Mouse (Mus musculus) embryonic facial prominence, embryonic 12.5 days (tissue): Measurements from ENCODE around the gene Chst8. TPM values are rescaled to one million over a fixed set of nuclear protein-coding genes. Genes with fewer than 3 reads are reported as not detected.

Experiments
- ATAC-seq: fragments of 200-750 bp; cut with Nextera tagmentation; 2 replicates; pipeline ENCODE4 v1.8.0; 2017; ENCODE audit not compliant: insufficient number of reproducible peaks, insufficient read depth, low FRiP score, low TSS enrichment
- H3K27ac ChIP-seq: fragments of 300-500 bp; sonication (generic); 2 replicates; pipeline ENCODE4 v1.5.1; 2016; ENCODE audit warnings: mild to moderate bottlenecking
- H3K27me3 ChIP-seq: fragments of 300-500 bp; sonication (generic); 2 replicates; pipeline ENCODE4 v1.6.1; 2016; ENCODE audit warnings: mild to moderate bottlenecking, moderate library complexity
- H3K36me3 ChIP-seq: fragments of 300-500 bp; sonication (generic); 2 replicates; pipeline ENCODE4 v1.6.1; 2016; ENCODE audit warnings: mild to moderate bottlenecking
- H3K4me1 ChIP-seq: fragments of 300-500 bp; sonication (generic); 2 replicates; pipeline ENCODE4 v1.6.1; 2016
- H3K4me2 ChIP-seq: fragments of 300-500 bp; sonication (generic); replicated peaks from 2 replicates; pipeline ENCODE4 v1.6.1; 2016; ENCODE audit warnings: mild to moderate bottlenecking, moderate library complexity
- H3K4me3 ChIP-seq: fragments of 300-500 bp; sonication (generic); 2 replicates; pipeline ENCODE4 v1.5.1; 2016; ENCODE audit warnings: mild to moderate bottlenecking
- H3K9ac ChIP-seq: fragments of 300-500 bp; sonication (generic); 2 replicates; pipeline ENCODE4 v1.6.1; 2016; ENCODE audit warnings: mild to moderate bottlenecking, moderate library complexity
- H3K9me3 ChIP-seq: fragments of 300-500 bp; sonication (generic); 2 replicates; pipeline ENCODE4 v1.6.1; 2016; ENCODE audit warnings: mild to moderate bottlenecking, moderate library complexity
- WGBS: fragments of 180-500 bp; shearing (Covaris S2); methylation state at CpG from one replicate; pipeline ENCODE4 v1.1.7; 2016; 5-methylcytosine and 5-hydroxymethylcytosine counted together
- polyA plus RNA-seq: library from polyadenylated mRNA; unstranded; fragments of >200 nt; fragmentation: Nextera tagmentation; extraction: Ambion mirVana; gene quantifications from 2 replicates; pipeline ENCODE4 v1.2.1, GENCODE M21; 2016

Chst8 gene
- polyA plus RNA-seq, 1 experiment from 2014 or later = 10.6 TPM

DNA sequence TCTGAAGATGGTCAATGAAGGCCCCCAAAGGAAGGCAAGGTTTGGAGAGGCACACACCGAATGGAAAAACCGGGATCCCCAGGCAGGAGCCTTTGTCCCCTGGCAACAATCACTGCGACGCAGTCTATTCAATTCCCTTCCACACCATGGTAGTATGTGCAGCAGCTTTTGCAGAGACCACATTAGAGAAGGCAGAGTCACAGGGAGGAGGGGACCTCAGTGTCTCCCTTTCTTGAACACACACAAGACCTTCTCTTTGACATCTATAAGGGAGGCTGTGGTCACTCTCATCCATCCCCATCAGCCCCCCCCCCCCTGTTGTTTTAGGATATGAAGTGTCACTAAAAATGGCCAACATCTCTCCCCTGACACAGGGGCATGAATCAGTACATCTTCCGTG is 39.2 kb downstream of the Chst8 start:
- ATAC-seq = no peak
- no peak overlapping the region for H3K27ac ChIP-seq
- WGBS = 75% methylated on average over 5 of the region's 5 CpGs

DNA sequence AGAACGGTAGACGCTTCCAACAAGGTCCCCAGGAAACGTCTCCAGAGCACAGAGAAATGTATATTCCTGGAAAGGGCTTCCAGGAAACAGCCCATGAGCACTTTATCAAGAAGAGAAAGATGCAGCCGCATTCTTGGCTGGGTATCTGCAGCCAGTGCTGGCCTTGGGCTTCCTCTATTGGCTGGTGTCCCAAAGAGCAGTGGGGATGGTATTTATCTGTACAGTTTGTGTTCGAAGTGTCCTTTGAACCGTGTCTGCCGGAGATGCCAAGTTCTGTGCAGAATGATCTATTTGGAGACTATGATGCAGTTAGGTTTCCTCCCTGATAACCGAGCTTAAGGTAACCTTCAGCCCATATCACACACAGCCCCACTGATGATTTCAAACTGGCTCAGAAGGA is 43.0 kb downstream of the Chst8 start:
- Histone ChIP-seq H3K4me3 (no peak overlapping the region), H3K4me2 (no peak overlapping the region), H3K9ac (no peak overlapping the region), H3K4me1 (peaks cover 10% of the 10 kb centered on the region), H3K36me3 (no peaks in the 10 kb centered on the region), H3K27me3 (no peaks in the 10 kb centered on the region), H3K9me3 (no peaks in the 10 kb centered on the region; the same call in 1 of the 2 replicates), H3K27ac (no peak overlapping the region)
- 84% methylated on average over 8 of the region's 8 CpGs for WGBS
- no peak for ATAC-seq

More for the DNA sequence above, 39.2 kb downstream of the Chst8 start:
- no peaks in the 10 kb centered on the region; the same call in 1 of the 2 replicates for H3K9me3 ChIP-seq
- no peaks in the 10 kb centered on the region for H3K27me3 ChIP-seq
- H3K4me2 ChIP-seq = no peak overlapping the region
- H3K9ac ChIP-seq = no peak overlapping the region
- H3K4me1 ChIP-seq = peaks cover 9% of the 10 kb centered on the region; the same call in 1 of the 2 replicates
- H3K36me3 ChIP-seq = no peaks in the 10 kb centered on the region
- no peak overlapping the region for H3K4me3 ChIP-seq

DNA sequence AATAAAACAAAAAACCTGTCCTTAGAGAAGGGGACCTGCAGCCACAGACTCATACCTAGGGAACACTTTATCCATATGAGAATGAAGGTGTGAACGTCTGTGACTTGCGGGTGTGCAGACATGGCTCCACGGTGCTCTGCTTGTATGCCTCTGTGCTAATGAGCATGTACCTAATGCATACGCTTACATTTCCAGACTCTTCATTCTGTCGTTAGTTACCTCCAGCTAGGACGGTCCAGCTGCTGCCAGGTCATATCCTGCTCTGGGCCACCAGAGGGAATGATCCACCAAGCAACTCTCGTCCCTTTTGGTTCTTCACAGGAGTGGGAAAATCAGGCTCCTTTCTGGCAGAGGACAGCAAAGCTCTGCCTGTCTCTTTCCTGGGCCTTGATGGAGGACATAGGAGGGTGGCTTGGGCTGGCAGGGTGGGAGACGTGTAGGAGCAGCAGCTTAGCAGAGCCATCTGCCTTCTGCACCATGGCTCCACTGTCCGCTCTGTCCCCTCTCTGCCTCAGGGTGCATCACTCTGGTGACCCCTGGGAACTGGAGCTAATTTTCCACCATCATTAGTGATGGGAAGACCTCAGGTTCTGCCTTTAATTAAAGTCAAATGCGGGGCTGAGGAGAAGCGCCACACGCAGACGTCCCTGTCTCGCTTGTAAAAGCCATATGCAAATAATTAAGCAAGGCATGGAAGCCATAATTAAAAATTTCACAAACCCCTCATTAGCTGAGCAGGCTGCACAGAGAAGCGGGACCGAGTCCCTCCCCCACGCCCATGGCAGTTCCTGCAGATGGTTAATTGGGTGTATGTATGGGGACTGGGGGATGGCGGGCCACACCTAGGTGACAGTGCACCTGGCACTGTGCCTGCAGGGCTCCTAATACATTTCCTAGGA is 48.0 kb downstream of the Chst8 start:
- Histone ChIP-seq H3K9ac (no peak overlapping the region), H3K27ac (no peak overlapping the region), H3K4me1 (peaks cover 13% of the 10 kb centered on the region), H3K36me3 (no peaks in the 10 kb centered on the region), H3K4me2 (no peak overlapping the region), H3K9me3 (no peaks in the 10 kb centered on the region), H3K27me3 (no peaks in the 10 kb centered on the region), H3K4me3 (no peak overlapping the region)
- WGBS = 28% methylated on average over 18 of the region's 18 CpGs
- no peak; the same call in 1 of the 2 replicates for ATAC-seq

DNA sequence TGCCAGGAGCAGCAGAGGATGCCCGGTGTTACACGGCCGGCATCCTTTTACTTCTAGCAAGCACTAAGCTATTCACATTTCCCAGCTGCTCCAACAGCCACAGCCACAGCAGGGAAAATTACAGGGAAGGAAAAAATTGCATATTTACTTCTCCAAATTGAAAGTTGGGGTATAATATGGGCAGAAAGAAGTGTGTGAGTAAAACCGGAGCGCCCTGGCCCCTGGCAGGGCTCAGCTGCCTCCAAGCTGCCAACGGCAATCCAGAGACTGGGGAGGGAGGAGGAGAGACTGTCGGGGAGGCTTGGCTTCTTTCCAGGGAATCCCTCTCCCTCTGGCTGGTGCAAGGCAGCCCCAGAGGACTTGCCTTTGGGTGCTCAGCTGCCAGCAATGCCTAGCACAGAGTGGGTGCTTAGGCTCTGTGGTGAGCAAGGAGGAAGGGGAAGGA is 53.1 kb downstream of the Chst8 start:
- Histone ChIP-seq H3K27me3 (no peaks in the 10 kb centered on the region), H3K9me3 (0 out of 2 replicates have a peak, but pooled peaks cover 3% of the 10 kb centered on the region), H3K9ac (no peak overlapping the region), H3K27ac (no peak overlapping the region), H3K36me3 (no peaks in the 10 kb centered on the region), H3K4me1 (peaks cover 11% of the 10 kb centered on the region), H3K4me2 (no peak overlapping the region), H3K4me3 (no peak overlapping the region)
- WGBS = 61% methylated on average over 7 of the region's 7 CpGs
- ATAC-seq = no peak

DNA sequence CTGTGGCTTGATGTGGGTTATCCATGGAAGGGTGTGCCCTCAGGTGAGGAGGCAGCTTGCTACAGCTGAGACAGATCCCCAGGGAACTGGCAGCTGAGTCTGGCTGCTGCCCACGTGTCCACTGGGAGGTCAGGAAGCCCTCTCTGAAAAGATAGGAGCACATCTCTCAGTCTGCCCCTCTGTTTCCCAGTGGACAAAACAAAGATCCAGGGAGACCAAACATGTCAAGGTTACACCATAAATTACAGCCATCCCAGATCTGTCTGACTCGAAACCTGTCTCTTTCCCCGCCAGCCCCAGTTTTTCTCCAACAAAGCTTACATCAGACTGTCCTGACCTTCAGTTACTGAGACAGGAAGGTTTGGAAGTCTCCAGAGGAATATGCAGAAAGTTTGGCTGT is 53.8 kb downstream of the Chst8 start:
- Histone ChIP-seq H3K9me3 (0 out of 2 replicates have a peak, but pooled peaks cover 3% of the 10 kb centered on the region), H3K36me3 (no peaks in the 10 kb centered on the region), H3K4me1 (peaks cover 9% of the 10 kb centered on the region; the same call in 1 of the 2 replicates), H3K4me2 (no peak overlapping the region), H3K27ac (no peak overlapping the region), H3K9ac (no peak overlapping the region), H3K4me3 (no peak overlapping the region), H3K27me3 (no peaks in the 10 kb centered on the region)
- no peak for ATAC-seq
- WGBS = 55% methylated on average over 3 of the region's 3 CpGs

DNA sequence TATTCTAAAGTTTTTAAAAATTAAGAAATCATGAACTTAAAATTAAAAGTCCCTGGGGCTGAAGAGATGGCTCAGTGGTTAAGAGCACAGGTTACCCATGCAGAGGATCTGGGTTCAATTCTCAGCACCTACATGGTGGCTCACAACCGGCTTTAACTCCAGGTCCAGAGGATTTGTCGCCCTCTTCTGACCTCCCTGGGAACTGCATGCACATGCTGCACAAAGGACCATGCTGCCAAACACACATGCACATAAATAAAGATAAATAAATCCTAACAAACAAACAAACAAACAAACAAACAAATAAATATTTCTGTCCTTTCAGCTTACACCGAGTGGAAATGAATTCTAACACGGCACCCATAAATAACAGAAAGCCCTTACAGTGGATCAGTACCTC is 55.0 kb downstream of the Chst8 start:
- Histone ChIP-seq H3K27ac (no peak overlapping the region), H3K9ac (no peak overlapping the region), H3K27me3 (no peaks in the 10 kb centered on the region), H3K4me2 (no peak overlapping the region), H3K4me1 (peaks cover 11% of the 10 kb centered on the region; the same call in 1 of the 2 replicates), H3K9me3 (0 out of 2 replicates have a peak, but pooled peaks cover 3% of the 10 kb centered on the region), H3K4me3 (no peak overlapping the region), H3K36me3 (no peaks in the 10 kb centered on the region)
- 89% methylated on average over 4 of the region's 4 CpGs for WGBS
- ATAC-seq = no peak

DNA sequence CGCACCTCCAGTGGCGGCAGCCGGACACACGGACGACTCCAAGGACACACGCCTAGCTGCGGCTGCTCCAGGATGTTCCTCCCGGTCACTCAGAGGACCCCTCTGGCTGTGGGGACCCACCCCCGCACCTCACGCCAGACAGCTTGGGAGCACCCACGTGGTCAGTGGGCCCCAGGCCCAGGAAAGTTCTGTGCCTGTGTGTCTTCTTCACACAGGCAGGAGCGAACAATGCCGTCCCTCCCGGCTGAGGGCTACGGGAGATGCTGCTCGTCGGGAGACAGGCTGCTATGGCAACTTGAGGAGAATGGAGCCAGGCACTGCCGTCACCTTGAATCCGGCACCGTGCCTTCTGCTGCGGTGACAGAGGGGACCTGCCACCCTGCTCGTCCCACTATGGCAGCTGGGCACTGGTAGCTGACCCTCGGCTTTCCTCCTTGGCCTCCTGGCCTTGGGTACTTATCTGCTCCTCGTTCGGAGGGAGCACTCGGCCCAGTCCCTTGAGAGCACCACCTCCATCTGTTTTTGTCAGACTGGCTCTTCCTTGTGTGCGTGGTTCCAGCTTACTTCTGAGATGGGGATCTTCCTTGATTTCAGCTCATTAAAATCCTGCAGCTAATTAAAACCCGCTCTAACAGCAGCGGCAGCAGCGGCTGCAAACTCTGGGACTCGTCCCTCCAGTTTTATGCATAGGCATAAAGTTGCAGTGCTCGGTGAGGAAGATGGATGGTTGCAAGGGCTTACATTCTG is 59.2 kb downstream of the Chst8 start:
- Histone ChIP-seq H3K4me3 (no peak overlapping the region), H3K27ac (no peak overlapping the region), H3K9ac (no peak overlapping the region; the same call in 1 of the 2 replicates), H3K4me1 (peaks cover 18% of the 10 kb centered on the region; the same call in 1 of the 2 replicates), H3K9me3 (0 out of 2 replicates have a peak, but pooled peaks cover 3% of the 10 kb centered on the region), H3K4me2 (no peak overlapping the region), H3K36me3 (no peaks in the 10 kb centered on the region), H3K27me3 (no peaks in the 10 kb centered on the region)
- WGBS = 65% methylated on average over 32 of the region's 32 CpGs
- no peak for ATAC-seq

DNA sequence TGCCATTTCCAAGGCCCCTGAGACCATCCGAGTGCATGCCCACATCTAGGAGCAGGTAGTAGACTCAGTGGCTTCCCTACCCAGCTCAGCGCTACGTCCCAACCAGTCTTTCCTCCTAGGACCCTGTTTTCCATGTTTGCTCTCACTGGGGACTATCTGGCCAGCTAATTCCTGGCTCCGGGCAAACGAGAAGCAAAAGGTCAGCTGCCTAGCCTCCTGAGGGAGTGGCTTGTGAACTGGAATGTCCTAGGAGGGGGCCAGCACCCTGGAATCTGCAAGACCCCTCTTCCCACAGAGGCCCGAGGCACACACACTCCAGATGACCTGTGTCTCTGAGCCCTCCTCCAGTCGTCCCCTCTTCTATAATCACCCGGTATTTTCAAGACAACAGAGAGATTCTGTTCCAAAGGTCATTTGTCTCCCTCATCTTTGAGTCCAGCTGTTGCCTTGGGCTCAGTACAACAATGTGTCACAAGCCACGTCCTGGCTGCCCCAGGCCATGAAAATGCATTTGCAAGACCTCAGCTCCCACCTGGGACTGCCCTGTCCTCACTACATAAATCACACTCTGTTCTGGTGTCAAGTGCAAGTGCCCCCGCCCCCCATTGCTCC is 60.3 kb downstream of the Chst8 start:
- no peak overlapping the region for H3K27ac ChIP-seq
- no peak overlapping the region for H3K4me3 ChIP-seq
- ATAC-seq = no peak
- H3K4me1 ChIP-seq = peaks cover 18% of the 10 kb centered on the region; the same call in 1 of the 2 replicates
- H3K4me2 ChIP-seq = no peak overlapping the region
- WGBS = 29% methylated on average over 10 of the region's 10 CpGs
- H3K9ac ChIP-seq = no peak overlapping the region
- H3K36me3 ChIP-seq = no peaks in the 10 kb centered on the region
- no peaks in the 10 kb centered on the region for H3K27me3 ChIP-seq
- 0 out of 2 replicates have a peak, but pooled peaks cover under 1% of the 10 kb centered on the region for H3K9me3 ChIP-seq

DNA sequence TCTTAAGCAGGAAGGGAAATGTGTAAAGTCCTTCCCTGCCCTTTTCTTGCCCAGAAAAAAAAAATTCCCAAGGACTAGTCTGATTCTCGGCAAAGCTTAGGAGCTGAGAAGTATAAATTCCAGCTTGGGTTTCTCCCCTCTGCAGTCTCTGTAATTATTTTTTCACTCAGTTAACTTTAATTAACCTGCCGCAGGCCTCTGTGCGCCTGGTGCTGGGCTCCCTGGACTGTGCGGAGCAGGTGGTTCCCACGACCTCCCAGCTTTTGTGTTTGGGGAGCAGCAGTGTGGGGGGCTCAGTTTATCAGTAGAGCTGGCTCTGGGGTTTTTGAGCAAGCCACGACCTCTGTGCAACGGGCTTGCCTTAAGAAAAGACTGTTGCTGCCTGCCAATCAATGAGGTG is 62.2 kb downstream of the Chst8 start:
- Histone ChIP-seq H3K4me3 (no peak overlapping the region), H3K27me3 (no peaks in the 10 kb centered on the region), H3K9ac (no peak overlapping the region), H3K4me1 (peaks cover 18% of the 10 kb centered on the region; the same call in 1 of the 2 replicates), H3K36me3 (no peaks in the 10 kb centered on the region), H3K9me3 (no peaks in the 10 kb centered on the region), H3K27ac (no peak overlapping the region), H3K4me2 (no peak overlapping the region)
- ATAC-seq = no peak
- 40% methylated on average over 7 of the region's 7 CpGs for WGBS

DNA sequence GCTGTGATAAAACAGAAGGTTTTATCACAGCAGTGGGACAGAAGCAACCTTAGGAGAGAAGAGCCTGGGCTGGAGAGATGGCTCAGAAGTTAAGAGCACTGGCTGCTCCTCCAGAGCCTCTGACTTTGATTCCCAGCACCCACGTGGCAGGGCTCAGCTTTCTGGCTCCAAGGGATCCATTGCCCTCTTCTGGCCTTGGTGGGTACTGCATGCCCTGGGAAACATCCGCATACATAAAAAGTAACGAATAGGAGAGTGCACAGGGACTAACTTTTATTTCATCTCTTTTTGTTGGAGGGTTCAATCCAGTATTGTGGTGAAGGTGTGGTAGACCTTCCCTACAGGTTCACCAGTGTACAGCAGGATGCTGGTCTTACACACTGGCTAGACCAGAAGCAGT is 62.8 kb downstream of the Chst8 start:
- Histone ChIP-seq H3K9me3 (no peaks in the 10 kb centered on the region), H3K27ac (no peak overlapping the region), H3K27me3 (no peaks in the 10 kb centered on the region), H3K9ac (no peak overlapping the region), H3K4me3 (no peak overlapping the region), H3K4me1 (peaks cover 18% of the 10 kb centered on the region; the same call in 1 of the 2 replicates), H3K36me3 (no peaks in the 10 kb centered on the region), H3K4me2 (no peak overlapping the region)
- 43% methylated on average over 3 of the region's 3 CpGs for WGBS
- ATAC-seq = no peak

DNA sequence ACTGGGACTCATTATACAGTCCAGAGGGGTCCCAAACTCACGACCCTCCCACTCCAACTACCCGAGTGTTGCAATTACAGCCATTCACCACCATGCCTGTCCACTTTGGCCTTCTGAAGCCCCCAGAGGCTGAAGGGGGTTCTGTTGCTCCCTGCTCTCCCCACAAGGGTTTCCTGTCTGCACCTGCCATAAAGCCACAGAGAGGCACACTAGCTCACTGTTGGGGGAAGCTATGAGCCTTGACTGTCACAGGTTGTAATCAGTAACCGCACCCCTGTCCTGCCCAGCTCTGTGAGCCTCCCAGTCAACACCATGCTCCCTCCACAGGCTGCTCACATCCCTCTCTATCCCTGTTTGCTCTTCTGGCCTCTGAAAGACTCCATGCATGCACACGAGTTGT is 64.0 kb downstream of the Chst8 start:
- Histone ChIP-seq H3K4me3 (no peak overlapping the region), H3K4me1 (peaks cover 18% of the 10 kb centered on the region; the same call in 1 of the 2 replicates), H3K4me2 (no peak overlapping the region), H3K9ac (no peak overlapping the region), H3K27ac (no peak overlapping the region), H3K36me3 (no peaks in the 10 kb centered on the region), H3K27me3 (no peaks in the 10 kb centered on the region), H3K9me3 (no peaks in the 10 kb centered on the region)
- no peak for ATAC-seq
- WGBS = 72% methylated on average over 4 of the region's 4 CpGs
